Mouse (Mus musculus) hematopoietic multipotent progenitor cell, adult 10-12 weeks (in vitro differentiated cells): ENCODE measurements around the gene Lcn5. TPM values are rescaled to one million over a fixed set of nuclear protein-coding genes. Genes with fewer than 3 reads are reported as not detected.

Experiments
- polyA plus RNA-seq: library from polyadenylated mRNA; stranded (reverse); fragments of >175 nt; gene quantifications from 2 replicates; pipeline ENCODE4 v1.2.3, GENCODE M21; 2012; ENCODE audit warnings: low replicate concordance

The Lcn5 gene
- polyA plus RNA-seq, result not detected in 2 replicates

GRCm38 (mm10) chr2:25657652-25658051, at the start of gene Lcn5:
Gene Lcn5, plus strand, starts transcription at chr2:25657952.

GRCm38 (mm10) chr2:25617578-25617977, 40.2 kb upstream of the Lcn5 start, which contains the start of gene Ccdc183:
Gene Ccdc183, minus strand, starts transcription at chr2:25617678.

GRCm38 (mm10) chr2:25621229-25622200, 36.2 kb upstream of the Lcn5 start, which contains the start of gene Tmem141:
Gene Tmem141, minus strand, starts transcription at chr2:25622005.

GRCm38 (mm10) chr2:25627811-25628210, 29.9 kb upstream of the Lcn5 start, which contains the start of gene Fcna:
Gene Fcna, minus strand, starts transcription at chr2:25628030.

GRCm38 (mm10) chr2:25652902-25653301, 4.8 kb upstream of the Lcn5 start, which contains the start of gene Lcn8:
Gene Lcn8, plus strand, starts transcription at chr2:25653120.

GRCm38 (mm10) chr2:25676486-25676885, 18.7 kb downstream of the Lcn5 start, which contains the start of gene Lcn6:
Gene Lcn6, plus strand, starts transcription at chr2:25676786.

GRCm38 (mm10) chr2:25682426-25682825, 24.7 kb downstream of the Lcn5 start, which contains the start of gene Lcn10:
Gene Lcn10, plus strand, starts transcription at chr2:25682726.

GRCm38 (mm10) chr2:25699743-25700142, 42.0 kb downstream of the Lcn5 start, which contains the start of gene Obp2a:
Gene Obp2a, plus strand, starts transcription at chr2:25700043.

GRCm38 (mm10) chr2:25706643-25707481, 49.1 kb downstream of the Lcn5 start, which contains the start of gene Bmyc:
Gene Bmyc, plus strand, starts transcription at chr2:25706739.

Other genes starting within 250 kb of the Lcn5 start
- 4.5 and 10.9 TPM in 2 replicates for gene Fut7, start 234.7 kb upstream of the Lcn5 start, polyA plus RNA-seq
- gene Abca2, start 229.2 kb upstream of the Lcn5 start, polyA plus RNA-seq, result 32.3 and 48.6 TPM in 2 replicates
- gene Clic3, start 201.1 kb upstream of the Lcn5 start, polyA plus RNA-seq, result not detected in 2 replicates
- 82.6 and 103 TPM in 2 replicates for gene Paxx, start 196.9 kb upstream of the Lcn5 start, polyA plus RNA-seq
- not detected in 2 replicates for gene Ptgds, start 187.9 kb upstream of the Lcn5 start, polyA plus RNA-seq
- not detected in 2 replicates for gene Lcn12, start 164.0 kb upstream of the Lcn5 start, polyA plus RNA-seq
- gene Fbxw5, start 157.2 kb upstream of the Lcn5 start, polyA plus RNA-seq, result 16.5 and 48.8 TPM in 2 replicates
- 0.27 TPM in 1 of 2 replicates, not detected in the other for gene C8g, start 156.2 kb upstream of the Lcn5 start, polyA plus RNA-seq
- 6.4 and 20.6 TPM in 2 replicates for gene Traf2, start 111.0 kb upstream of the Lcn5 start, polyA plus RNA-seq
- 403 and 822 TPM in 2 replicates for gene Edf1, start 100.1 kb upstream of the Lcn5 start, polyA plus RNA-seq
- gene Mamdc4, start 83.1 kb upstream of the Lcn5 start, polyA plus RNA-seq, result 1.7 and 1.9 TPM in 2 replicates
- 2.9 and 5.8 TPM in 2 replicates for gene Phpt1, start 82.7 kb upstream of the Lcn5 start, polyA plus RNA-seq
- 8.1 and 18.3 TPM in 2 replicates for gene Ajm1, start 76.2 kb upstream of the Lcn5 start, polyA plus RNA-seq
- gene Rabl6, start 49.4 kb upstream of the Lcn5 start, polyA plus RNA-seq, result 48.7 and 55.1 TPM in 2 replicates
- gene Ccdc183, start 40.3 kb upstream of the Lcn5 start, polyA plus RNA-seq, result not detected in 2 replicates
- 10.0 and 19.9 TPM in 2 replicates for gene Tmem141, start 35.9 kb upstream of the Lcn5 start, polyA plus RNA-seq
- 145 and 166 TPM in 2 replicates for gene Fcna, start 29.9 kb upstream of the Lcn5 start, polyA plus RNA-seq
- gene Lcn8, start 4.8 kb upstream of the Lcn5 start, polyA plus RNA-seq, result not detected in 2 replicates
- gene Lcn6, start 18.8 kb downstream of the Lcn5 start, polyA plus RNA-seq, result not detected in 2 replicates
- not detected in 2 replicates for gene Lcn10, start 24.8 kb downstream of the Lcn5 start, polyA plus RNA-seq
- gene Obp2a, start 42.1 kb downstream of the Lcn5 start, polyA plus RNA-seq, result not detected in 2 replicates
- gene Bmyc, start 48.8 kb downstream of the Lcn5 start, polyA plus RNA-seq, result 189 and 405 TPM in 2 replicates
- not detected in 2 replicates for gene Obp2b, start 79.1 kb downstream of the Lcn5 start, polyA plus RNA-seq
- not detected in 2 replicates for gene Lcn3, start 107.6 kb downstream of the Lcn5 start, polyA plus RNA-seq
- not detected in 2 replicates for gene Lcn11, start 119.1 kb downstream of the Lcn5 start, polyA plus RNA-seq
- gene Gm13539, start 124.3 kb downstream of the Lcn5 start, polyA plus RNA-seq, result not detected in 2 replicates
- not detected in 2 replicates for gene Glt6d1, start 157.9 kb downstream of the Lcn5 start, polyA plus RNA-seq
- gene Lcn9, start 165.2 kb downstream of the Lcn5 start, polyA plus RNA-seq, result not detected in 2 replicates
- not detected in 2 replicates for gene Sohlh1, start 189.3 kb downstream of the Lcn5 start, polyA plus RNA-seq
- not detected in 2 replicates for gene Kcnt1, start 205.8 kb downstream of the Lcn5 start, polyA plus RNA-seq